Mouse (Mus musculus) neural tube, embryonic 13.5 days (tissue): ENCODE results near the gene Polr3g. TPM values are rescaled to one million over a fixed set of nuclear protein-coding genes. Genes with fewer than 3 reads are reported as not detected.
"Not testable (repeated sequence)": the region's sequence is repeated elsewhere in the genome, so short reads cannot be mapped to it uniquely, and the experiment has no call there.

ENCODE experiments used
- ATAC-seq: fragments of 200-750 bp; cut with Nextera tagmentation; 2 replicates; pipeline ENCODE4 v1.8.0; 2017; ENCODE audit warnings: low read depth, mild to moderate bottlenecking, moderate TSS enrichment, moderate library complexity
- H3K27ac ChIP-seq: fragments of 300-500 bp; sonication (generic); replicated peaks from 2 replicates; pipeline ENCODE4 v1.5.1; 2015; ENCODE audit warnings: moderate library complexity, mild to moderate bottlenecking, inconsistent platforms
- H3K27me3 ChIP-seq: fragments of 300-500 bp; sonication (generic); 2 replicates; pipeline ENCODE4 v1.6.1; 2015; ENCODE audit warnings: mild to moderate bottlenecking, inconsistent platforms
- H3K36me3 ChIP-seq: fragments of 300-500 bp; sonication (generic); 2 replicates; pipeline ENCODE4 v1.6.1; 2015; ENCODE audit warnings: mild to moderate bottlenecking, inconsistent platforms
- H3K4me1 ChIP-seq: fragments of 300-500 bp; sonication (generic); replicated peaks from 2 replicates; pipeline ENCODE4 v1.6.1; 2015; ENCODE audit warnings: inconsistent platforms
- H3K4me2 ChIP-seq: fragments of 300-500 bp; sonication (generic); 2 replicates; pipeline ENCODE4 v1.6.1; 2015; ENCODE audit warnings: inconsistent platforms, mild to moderate bottlenecking, moderate library complexity
- H3K4me3 ChIP-seq: fragments of 300-500 bp; sonication (generic); 2 replicates; pipeline ENCODE4 v1.5.1; 2015; ENCODE audit warnings: mild to moderate bottlenecking, inconsistent platforms
- H3K9ac ChIP-seq: fragments of 300-500 bp; sonication (generic); 2 replicates; pipeline ENCODE4 v1.6.1; 2015; ENCODE audit warnings: moderate library complexity, mild to moderate bottlenecking, inconsistent platforms
- H3K9me3 ChIP-seq: fragments of 300-500 bp; sonication (generic); 2 replicates; pipeline ENCODE4 v1.6.1; 2016; ENCODE audit warnings: inconsistent platforms
- WGBS: fragments of 180-500 bp; shearing (Covaris S2); methylation state at CpG from one replicate; pipeline ENCODE4 v1.1.7; 2015; 5-methylcytosine and 5-hydroxymethylcytosine counted together
- polyA plus RNA-seq: library from polyadenylated mRNA; unstranded; fragments of >200 nt; fragmentation: Nextera tagmentation; extraction: Ambion mirVana; gene quantifications from 2 replicates; pipeline ENCODE4 v1.2.1, GENCODE M21; 2015

The Polr3g gene
- polyA plus RNA-seq, 1 experiment from 2014 or later, result 5.9 TPM

- no peaks in the 10 kb centered on the region for H3K27me3 ChIP-seq
- H3K4me2 ChIP-seq, result no peak overlapping the region
- H3K9ac ChIP-seq, result no peak overlapping the region
- no peak overlapping the region for H3K4me3 ChIP-seq
- no peaks in the 10 kb centered on the region for H3K9me3 ChIP-seq
- H3K4me1 ChIP-seq, result peaks cover 19% of the 10 kb centered on the region; the same call in 1 of the 2 replicates
- 90% methylated on average over 11 of the region's 11 CpGs for WGBS
- H3K36me3 ChIP-seq, result no peaks in the 10 kb centered on the region
- H3K27ac ChIP-seq, result no peak overlapping the region
- no peak for ATAC-seq
Observed at GRCm38 (mm10) chr13:81644047-81644565, 66.7 kb downstream of the Polr3g start.

- Histone ChIP-seq H3K27me3 (no peaks in the 10 kb centered on the region), H3K4me2 (no peak overlapping the region), H3K4me1 (peaks cover 19% of the 10 kb centered on the region; the same call in 1 of the 2 replicates), H3K27ac (no peak overlapping the region), H3K9ac (no peak overlapping the region), H3K36me3 (no peaks in the 10 kb centered on the region), H3K4me3 (no peak overlapping the region), H3K9me3 (no peaks in the 10 kb centered on the region)
- no peak for ATAC-seq
- WGBS, result 67% methylated on average over 7 of the region's 7 CpGs
Observed at GRCm38 (mm10) chr13:81642491-81643149, 68.2 kb downstream of the Polr3g start.

GRCm38 (mm10) chr13:81641289-81642045, 69.3 kb downstream of the Polr3g start:
- ATAC-seq, result no peak
- Histone ChIP-seq H3K4me2 (peak overlapping the region; percentile 52), H3K27me3 (no peaks in the 10 kb centered on the region), H3K36me3 (no peaks in the 10 kb centered on the region), H3K27ac (peak overlapping the region; percentile 38; the same call in 1 of the 2 replicates), H3K9ac (0 out of 2 replicates have a peak overlapping the region, but pooled peaks have one; percentile 55), H3K9me3 (no peaks in the 10 kb centered on the region), H3K4me3 (peak overlapping the region; percentile 24), H3K4me1 (peaks cover 19% of the 10 kb centered on the region; the same call in 1 of the 2 replicates)
- WGBS, result 5% methylated on average over 8 of the region's 8 CpGs

GRCm38 (mm10) chr13:81640881-81641280, 69.9 kb downstream of the Polr3g start:
- H3K9me3 ChIP-seq, result no peaks in the 10 kb centered on the region
- H3K36me3 ChIP-seq, result no peaks in the 10 kb centered on the region
- H3K27me3 ChIP-seq, result no peaks in the 10 kb centered on the region
- peak; percentile 37; the same call in 1 of the 2 replicates for ATAC-seq
- 36% methylated on average over 6 of the region's 6 CpGs for WGBS
- peak overlapping the region; percentile 52 for H3K4me2 ChIP-seq
- H3K27ac ChIP-seq, result peak overlapping the region; percentile 52
- H3K4me3 ChIP-seq, result no peak overlapping the region
- H3K4me1 ChIP-seq, result peaks cover 19% of the 10 kb centered on the region; the same call in 1 of the 2 replicates
- no peak overlapping the region for H3K9ac ChIP-seq

- no peak overlapping the region for H3K9ac ChIP-seq
- no peak overlapping the region for H3K4me3 ChIP-seq
- WGBS, result 5% methylated on average over 4 of the region's 4 CpGs
- H3K9me3 ChIP-seq, result no peaks in the 10 kb centered on the region
- no peak overlapping the region for H3K27ac ChIP-seq
- no peaks in the 10 kb centered on the region for H3K27me3 ChIP-seq
- ATAC-seq, result peak; percentile 24; the same call in 1 of the 2 replicates
- H3K4me2 ChIP-seq, result no peak overlapping the region
- H3K36me3 ChIP-seq, result no peaks in the 10 kb centered on the region
- peaks cover 19% of the 10 kb centered on the region; the same call in 1 of the 2 replicates for H3K4me1 ChIP-seq
Observed at GRCm38 (mm10) chr13:81639624-81640023, 71.2 kb downstream of the Polr3g start.

- WGBS, result 0% methylated on average over 42 of the region's 42 CpGs
- Histone ChIP-seq H3K27me3 (no peaks in the 10 kb centered on the region), H3K4me2 (peak within 1 kb of the TSS; percentile 93), H3K9ac (peak within 1 kb of the TSS; percentile 75), H3K36me3 (no peaks in the 10 kb centered on the region), H3K27ac (peak within 1 kb of the TSS; percentile 49), H3K4me1 (peaks cover 32% of the 10 kb centered on the region), H3K9me3 (no peaks in the 10 kb centered on the region), H3K4me3 (peak within 1 kb of the TSS; percentile 64)
- ATAC-seq, result peak; percentile 99
Observed at GRCm38 (mm10) chr13:81632720-81633415, 77.9 kb downstream of the Polr3g start, which contains the start of gene Adgrv1. TSS of gene Adgrv1 (minus strand) at chr13:81633154.

GRCm38 (mm10) chr13:81630566-81630965, 80.2 kb downstream of the Polr3g start:
- Histone ChIP-seq H3K4me1 (peaks cover 39% of the 10 kb centered on the region), H3K4me2 (peak overlapping the region; percentile 45), H3K9ac (no peak overlapping the region), H3K36me3 (no peaks in the 10 kb centered on the region), H3K4me3 (peak overlapping the region; percentile 13; the same call in 1 of the 2 replicates), H3K27me3 (no peaks in the 10 kb centered on the region), H3K9me3 (no peaks in the 10 kb centered on the region), H3K27ac (no peak overlapping the region)
- no peak for ATAC-seq
- WGBS, result 16% methylated on average over 5 of the region's 5 CpGs

- Histone ChIP-seq H3K27me3 (no peaks in the 10 kb centered on the region), H3K36me3 (no peaks in the 10 kb centered on the region), H3K4me2 (peak overlapping the region; percentile 45), H3K9ac (no peak overlapping the region), H3K9me3 (no peaks in the 10 kb centered on the region), H3K4me3 (no peak overlapping the region), H3K4me1 (peaks cover 39% of the 10 kb centered on the region), H3K27ac (0 out of 2 replicates have a peak overlapping the region, but pooled peaks have one; percentile 29)
- 16% methylated on average over 3 of the region's 3 CpGs for WGBS
- ATAC-seq, result peak; percentile 41
Observed at GRCm38 (mm10) chr13:81629395-81629794, 81.4 kb downstream of the Polr3g start.

GRCm38 (mm10) chr13:81628631-81629190, 82.1 kb downstream of the Polr3g start:
- no peak for ATAC-seq
- Histone ChIP-seq H3K27me3 (no peaks in the 10 kb centered on the region), H3K9me3 (no peaks in the 10 kb centered on the region), H3K36me3 (no peaks in the 10 kb centered on the region), H3K9ac (no peak overlapping the region), H3K27ac (peak overlapping the region; percentile 29; the same call in 1 of the 2 replicates), H3K4me2 (no peak overlapping the region), H3K4me1 (peaks cover 39% of the 10 kb centered on the region), H3K4me3 (no peak overlapping the region)
- 35% methylated on average over 2 of the region's 2 CpGs for WGBS

DNA sequence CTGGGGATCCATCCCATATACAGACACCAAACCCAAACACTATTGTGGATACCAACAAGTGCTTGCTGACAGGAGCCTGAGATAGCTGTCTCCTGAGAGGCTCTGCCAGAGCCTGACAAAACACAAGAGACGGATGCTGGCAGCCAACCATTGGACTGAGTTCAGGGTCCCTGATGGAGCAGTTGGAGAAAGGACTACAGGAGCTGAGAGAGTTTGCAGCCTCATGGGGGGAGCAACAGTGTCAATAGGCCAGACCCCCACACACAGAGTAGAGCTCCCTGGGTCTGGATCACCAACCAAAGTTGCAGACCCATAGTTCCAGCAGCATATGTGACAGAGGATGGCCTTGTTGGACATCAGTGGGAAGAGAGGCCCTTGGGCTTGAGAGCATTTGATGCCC, 83.0 kb downstream of the Polr3g start:
- not testable (repeated sequence) for H3K27me3 ChIP-seq, H3K9me3 ChIP-seq, H3K9ac ChIP-seq, ATAC-seq, H3K27ac ChIP-seq, H3K4me3 ChIP-seq, H3K36me3 ChIP-seq
- 61% methylated on average over 1 of the region's 1 CpGs for WGBS
- H3K4me1 ChIP-seq, result peaks cover 33% of the 10 kb centered on the region
- peak overlapping the region; percentile 21; the same call in 1 of the 2 replicates for H3K4me2 ChIP-seq
